Mouse (Mus musculus) MEL (cell line): ENCODE results near the gene Smoc1. TPM values are rescaled to one million over a fixed set of nuclear protein-coding genes. Genes with fewer than 3 reads are reported as not detected.

Experiments
- DNase-seq: peaks from one replicate; pipeline ENCODE4 v3.0.0; 2011; ENCODE audit warnings: low read depth, low spot score
- H3K27ac ChIP-seq: 2 replicates; pipeline ENCODE4 v1.5.1; 2012; ENCODE audit warnings: low read depth, mild to moderate bottlenecking, control low read depth, low read length, moderate library complexity; ENCODE audit not compliant: control insufficient read depth
- H3K27me3 ChIP-seq, 2 experiments: fragments of 150-350 bp in 1 of 2; sonication (generic) in 1 of 2; 2 replicates each; pipeline ENCODE4 v1.6.1; 2012; ENCODE audit warnings: low read length in 2 of 2, mild to moderate bottlenecking in 2 of 2, improper control_type of control experiment in 1 of 2, moderate library complexity in 1 of 2; ENCODE audit not compliant: insufficient read depth in 2 of 2, control insufficient read depth in 1 of 2
- H3K36me3 ChIP-seq, 2 experiments: 2 replicates each; pipeline ENCODE4 v1.6.1; 2012 to 2014; ENCODE audit warnings: low read length in 2 of 2, improper control_type of control experiment in 1 of 2, inconsistent platforms in 1 of 2, mild to moderate bottlenecking in 1 of 2; ENCODE audit not compliant: insufficient read depth in 2 of 2, control insufficient read depth in 1 of 2
- H3K4me1 ChIP-seq, 2 experiments: fragments of 150-350 bp in 1 of 2; sonication (generic) in 1 of 2; 2 replicates each; pipeline ENCODE4 v1.6.1; 2012; ENCODE audit warnings: low read length in 2 of 2, improper control_type of control experiment in 1 of 2, mild to moderate bottlenecking in 1 of 2; ENCODE audit not compliant: insufficient read depth in 2 of 2, control insufficient read depth in 1 of 2
- H3K4me3 ChIP-seq, 2 experiments: fragments of 150-350 bp in 1 of 2; sonication (generic) in 1 of 2; 2 replicates each; pipeline ENCODE4 v1.5.1; 2012; ENCODE audit warnings: low read depth in 2 of 2, low read length in 2 of 2, mild to moderate bottlenecking in 2 of 2, moderate library complexity in 2 of 2, control low read depth in 1 of 2, improper control_type of control experiment in 1 of 2; ENCODE audit not compliant: control insufficient read depth in 1 of 2, insufficient read depth in 1 of 2
- H3K79me2 ChIP-seq: 2 replicates; pipeline ENCODE4 v1.6.1; 2012; ENCODE audit warnings: mild to moderate bottlenecking, low read length, moderate library complexity; ENCODE audit not compliant: control insufficient read depth, poor library complexity, insufficient read depth
- H3K9ac ChIP-seq: 2 replicates; pipeline ENCODE4 v1.6.1; 2012; ENCODE audit warnings: low read depth, mild to moderate bottlenecking, control low read depth, low read length, moderate library complexity; ENCODE audit not compliant: control insufficient read depth, poor library complexity, severe bottlenecking
- H3K9me3 ChIP-seq: fragments of 150-350 bp; sonication (generic); replicated peaks from 2 replicates; pipeline ENCODE4 v1.6.1; 2012; ENCODE audit warnings: mild to moderate bottlenecking, low read length, improper control_type of control experiment, moderate library complexity; ENCODE audit not compliant: insufficient read depth
- BHLHE40 ChIP-seq: IDR thresholded peaks from 2 replicates; pipeline ENCODE4 v1.6.1; 2012; ENCODE audit warnings: low read depth, mild to moderate bottlenecking, inconsistent platforms, low read length, improper control_type of control experiment, borderline replicate concordance
- CHD1 ChIP-seq: IDR thresholded peaks from 2 replicates; pipeline ENCODE4 v1.6.1; 2012; ENCODE audit warnings: low read depth, mild to moderate bottlenecking, inconsistent platforms, low read length, improper control_type of control experiment
- ELF1 ChIP-seq: IDR thresholded peaks from 2 replicates; pipeline ENCODE4 v1.6.1; 2014; ENCODE audit warnings: low read depth, mild to moderate bottlenecking, inconsistent platforms, low read length, improper control_type of control experiment, moderate library complexity
- GABPA ChIP-seq: IDR thresholded peaks from 2 replicates; pipeline ENCODE4 v1.6.1; 2012; ENCODE audit warnings: low read depth, mild to moderate bottlenecking, inconsistent platforms, low read length, improper control_type of control experiment, moderate library complexity
- GATA1 ChIP-seq: IDR thresholded peaks from 2 replicates; pipeline ENCODE4 v1.6.1; 2011; ENCODE audit warnings: low read depth, low read length, improper control_type of control experiment
- HCFC1 ChIP-seq: IDR thresholded peaks from 2 replicates; pipeline ENCODE4 v1.6.1; 2012; ENCODE audit warnings: low read depth, mild to moderate bottlenecking, inconsistent platforms, low read length, improper control_type of control experiment, moderate library complexity
- JUND ChIP-seq: IDR thresholded peaks from 2 replicates; pipeline ENCODE4 v1.6.1; 2011; ENCODE audit warnings: low read depth, mild to moderate bottlenecking, improper control_type of control experiment, low read length
- MAX ChIP-seq: IDR thresholded peaks from 2 replicates; pipeline ENCODE4 v1.6.1; 2011; ENCODE audit warnings: low read length, improper control_type of control experiment
- MAZ ChIP-seq: IDR thresholded peaks from 2 replicates; pipeline ENCODE4 v1.6.1; 2012; ENCODE audit warnings: low read depth, mild to moderate bottlenecking, inconsistent platforms, low read length, improper control_type of control experiment
- MXI1 ChIP-seq: IDR thresholded peaks from 2 replicates; pipeline ENCODE4 v1.6.1; 2011; ENCODE audit warnings: mild to moderate bottlenecking, low read depth, low read length, improper control_type of control experiment
- MYB ChIP-seq: IDR thresholded peaks from 2 replicates; pipeline ENCODE4 v1.6.1; 2011; ENCODE audit warnings: mild to moderate bottlenecking, low read depth, low read length, improper control_type of control experiment
- MYC ChIP-seq: IDR thresholded peaks from 2 replicates; pipeline ENCODE4 v1.6.1; 2011; ENCODE audit warnings: low read depth, mild to moderate bottlenecking, low read length, improper control_type of control experiment, moderate library complexity
- NELFE ChIP-seq: IDR thresholded peaks from 2 replicates; pipeline ENCODE4 v1.6.1; 2011; ENCODE audit warnings: low read depth, low read length, improper control_type of control experiment
- NRF1 ChIP-seq: IDR thresholded peaks from 2 replicates; pipeline ENCODE4 v1.6.1; 2014; ENCODE audit warnings: low read depth, mild to moderate bottlenecking, inconsistent platforms, low read length, improper control_type of control experiment, moderate library complexity; ENCODE audit not compliant: poor library complexity, insufficient read depth, severe bottlenecking
- POLR2AphosphoS2 ChIP-seq: IDR thresholded peaks from 2 replicates; pipeline ENCODE4 v1.6.1; 2011; ENCODE audit warnings: low read length, improper control_type of control experiment
- POLR2AphosphoS5 ChIP-seq: IDR thresholded peaks from 2 replicates; pipeline ENCODE4 v1.6.1; 2012; ENCODE audit warnings: low read depth, borderline replicate concordance, mild to moderate bottlenecking, inconsistent platforms, low read length, moderate library complexity, mixed read lengths
- RCOR1 ChIP-seq: IDR thresholded peaks from 2 replicates; pipeline ENCODE4 v1.6.1; 2012; ENCODE audit warnings: low read depth, mild to moderate bottlenecking, inconsistent platforms, low read length, improper control_type of control experiment
- SIN3A ChIP-seq: IDR thresholded peaks from 2 replicates; pipeline ENCODE4 v1.6.1; 2012; ENCODE audit warnings: low read length, improper control_type of control experiment, inconsistent platforms
- SMC3 ChIP-seq: IDR thresholded peaks from 2 replicates; pipeline ENCODE4 v1.6.1; 2011; ENCODE audit warnings: low read depth, low read length, improper control_type of control experiment
- USF1 ChIP-seq: IDR thresholded peaks from 2 replicates; pipeline ENCODE4 v1.6.1; 2014; ENCODE audit warnings: low read depth, mild to moderate bottlenecking, inconsistent platforms, low read length, improper control_type of control experiment, moderate library complexity
- USF2 ChIP-seq, 2 experiments: IDR thresholded peaks; 2 replicates each; pipeline ENCODE4 v1.6.1; 2011 to 2012; ENCODE audit warnings: improper control_type of control experiment in 2 of 2, low read length in 2 of 2, borderline replicate concordance in 1 of 2, inconsistent platforms in 1 of 2, low read depth in 1 of 2, mild to moderate bottlenecking in 1 of 2; ENCODE audit not compliant: insufficient read depth in 1 of 2
- ZKSCAN1 ChIP-seq: IDR thresholded peaks from 2 replicates; pipeline ENCODE4 v1.6.1; 2012; ENCODE audit warnings: low read depth, mild to moderate bottlenecking, inconsistent platforms, low read length, improper control_type of control experiment, moderate library complexity
- ZMIZ1 ChIP-seq: IDR thresholded peaks from 2 replicates; pipeline ENCODE4 v1.6.1; 2012; ENCODE audit warnings: low read depth, mild to moderate bottlenecking, inconsistent platforms, low read length, improper control_type of control experiment, moderate library complexity
- ZNF384 ChIP-seq: IDR thresholded peaks from 2 replicates; pipeline ENCODE4 v1.6.1; 2012; ENCODE audit warnings: low read depth, mild to moderate bottlenecking, inconsistent platforms, low read length, improper control_type of control experiment
- polyA plus RNA-seq, 2 experiments: library from polyadenylated mRNA; stranded (reverse) in 1 of 2; unstranded in 1 of 2; fragments of >175 nt in 1 of 2; fragments of >200 nt in 1 of 2; gene quantifications; 2 replicates each; pipeline versions ENCODE4 v1.2.1 to v1.2.4; 2012; ENCODE audit warnings: low replicate concordance in 2 of 2, low read depth in 1 of 2; ENCODE audit not compliant: insufficient read length in 2 of 2, insufficient read depth in 1 of 2, missing spikeins in 1 of 2
- total RNA-seq: library from RNA; depleted of rRNA; stranded (reverse); fragments of 300-350 nt; gene quantifications from 2 replicates; pipeline ENCODE4 v1.2.3, GENCODE M21; 2012

Gene Smoc1
- total and polyA plus RNA-seq, 3 experiments: 18.8 to 23.3 TPM; not detected in 1

- no peak for TF ChIP-seq GABPA
- peak; percentile 64; the same call in 1 of the 2 replicates for TF ChIP-seq NELFE
- peak; percentile 87 for TF ChIP-seq USF1
- no peak; the same call in 1 of the 2 replicates for TF ChIP-seq POLR2AphosphoS2
- no peak for TF ChIP-seq ZNF384
- TF ChIP-seq HCFC1: peak; percentile 91
- no peak; the same call in 1 of the 2 replicates for TF ChIP-seq MXI1
- peak; percentile 73 for TF ChIP-seq MAX
- peak; percentile 45; the same call in 1 of the 2 replicates for TF ChIP-seq JUND
- no peak for TF ChIP-seq USF2 (IDR thresholded peaks at IDR 0.05; ENCODE audit: borderline replicate concordance in 1 of 2, insufficient read depth in 1 of 2, low read depth in 1 of 2, low read length in 2 of 2)
- TF ChIP-seq MAZ: 0 out of 2 replicates have a peak, but pooled peaks have one; percentile 15
- TF ChIP-seq MYC: peak; percentile 95
- no peak for TF ChIP-seq BHLHE40
- TF ChIP-seq POLR2AphosphoS5: no peak
- no peak for TF ChIP-seq NRF1
- TF ChIP-seq MYB: no peak
- peak; percentile 85 for TF ChIP-seq SIN3A
Measured at GRCm38 (mm10) chr12:81019280-81019935, 7.2 kb upstream of the Smoc1 start (continued).

DNA sequence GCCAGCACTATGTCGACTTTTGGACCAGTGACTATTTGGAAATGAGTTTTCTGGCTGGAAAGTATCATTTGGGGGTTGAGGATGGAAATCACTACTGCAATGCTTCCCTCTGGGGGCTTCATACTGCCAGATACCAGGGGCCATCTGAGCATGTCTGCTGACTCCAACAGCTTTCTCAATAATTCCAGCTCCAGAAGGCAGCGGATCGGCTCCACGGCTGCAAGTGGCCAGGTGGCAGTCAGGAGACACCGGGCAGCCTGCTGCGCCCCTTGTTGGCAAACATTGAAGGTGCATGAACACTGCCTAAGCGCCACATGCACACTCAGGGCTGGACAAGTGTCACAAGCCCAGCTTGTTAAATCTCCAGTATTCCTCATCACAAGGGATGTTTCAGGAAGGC is 2.2 kb upstream of the Smoc1 start:
- Histone ChIP-seq H3K79me2 (peaks cover 16% of the 10 kb centered on the region), H3K4me1 (peaks cover 2 to 9% of the 10 kb centered on the region in 2 experiments; a peak in 2 of 4 replicates), H3K9ac (no peak overlapping the region), H3K4me3 (no peak overlapping the region), H3K36me3 (peaks cover 4 to 5% of the 10 kb centered on the region in 2 experiments; a peak in 3 of 4 replicates), H3K9me3 (no peaks in the 10 kb centered on the region), H3K27ac (no peak overlapping the region), H3K27me3 (no peaks in the 10 kb centered on the region)
- TF ChIP-seq POLR2AphosphoS5 (no peak), ELF1 (no peak), USF1 (no peak), BHLHE40 (no peak), JUND (no peak), HCFC1 (no peak), RCOR1 (no peak), MYB (no peak), ZNF384 (no peak), SMC3 (no peak), MYC (no peak), MAZ (no peak), CHD1 (no peak), GATA1 (no peak), USF2 (IDR thresholded peaks at IDR 0.05; ENCODE audit: borderline replicate concordance in 1 of 2, insufficient read depth in 1 of 2, low read depth in 1 of 2, low read length in 2 of 2) (no peak), ZKSCAN1 (no peak), ZMIZ1 (no peak)
- no peak for DNase-seq
